Comparison of ENCODE assay signal across 9 mouse cellular contexts in the genomic region with DNA sequence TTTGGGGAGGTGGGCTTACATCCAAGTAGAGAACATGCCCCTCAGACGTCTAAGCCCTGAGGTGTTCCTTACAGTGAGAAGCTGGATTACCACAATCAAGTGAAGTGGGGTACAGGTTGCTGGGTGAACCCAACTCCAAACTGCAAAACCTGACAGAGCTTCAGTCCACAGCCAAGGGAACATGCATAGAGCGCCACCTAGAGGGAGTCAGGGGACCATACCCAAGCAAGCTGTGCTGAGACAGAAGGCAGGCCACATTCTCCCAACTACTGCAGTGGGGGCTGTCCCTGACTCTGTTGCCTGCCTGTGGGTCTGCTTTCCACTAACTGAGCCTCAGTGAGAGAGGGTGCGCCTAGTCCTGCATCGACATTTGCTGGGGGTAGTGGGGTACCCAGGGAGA. TPM values are rescaled to one million over a fixed set of nuclear protein-coding genes. Genes with fewer than 3 reads are reported as not detected.
DNase-seq lines count a peak whose midpoint lies in the region; ATAC-seq and TF ChIP-seq lines count a peak whose summit lies in the region.
"Had no signal": no experiment of that assay in that cellular context is flagged by ENCODE, and none has a peak within 500 bp of the region (broad histone marks: within the 10 kb centered on the region; RNA-seq: fewer than 3 reads in every experiment).

No protein-coding gene starts in this region.

- H3K9ac ChIP-seq in intestine, embryonic 16.5 days (ENCODE audit: low read depth, low read length): peak overlapping the region; percentile 40; the same call in 1 of the 2 replicates
- no peak overlapping the region for H3K9ac ChIP-seq in stomach, embryonic 15.5 days

- no peaks in the 10 kb centered on the region for H3K9me3 ChIP-seq in intestine, embryonic 16.5 days (ENCODE audit: control insufficient read depth, low read length)
- H3K9me3 ChIP-seq in stomach, embryonic 15.5 days: no peaks in the 10 kb centered on the region

- H3K4me2 ChIP-seq in intestine, embryonic 16.5 days (ENCODE audit: low read depth, low read length): no peak overlapping the region
- no peak overlapping the region for H3K4me2 ChIP-seq in stomach, embryonic 15.5 days

- no peak for TF ChIP-seq POLR2A in brain, embryonic 14.5 days (IDR thresholded peaks at IDR 0.05; ENCODE audit: borderline replicate concordance, extremely low read depth, insufficient read depth, insufficient read length, poor library complexity, severe bottlenecking)

- ATAC-seq in intestine, embryonic 16.5 days: peak; percentile 52
- ATAC-seq in megakaryocyte-erythroid progenitor cell, adult 5-6 weeks (replicated peaks; ENCODE audit: low FRiP score, low TSS enrichment, poor library complexity, severe bottlenecking): peak; percentile 76
- ATAC-seq in stomach, embryonic 15.5 days (ENCODE audit: insufficient read depth, low FRiP score, low read depth): 0 out of 2 replicates have a peak, but pooled peaks have one; percentile 9

- peak overlapping the region; percentile 74 for H3K27ac ChIP-seq in intestine, embryonic 16.5 days (ENCODE audit: low read length)
- no peak overlapping the region for H3K27ac ChIP-seq in stomach, embryonic 15.5 days

- no peak overlapping the region for H3K4me3 ChIP-seq in intestine, embryonic 16.5 days (ENCODE audit: low read length)
- no peak overlapping the region for H3K4me3 ChIP-seq in stomach, embryonic 15.5 days (replicated peaks)
- H3K4me3 ChIP-seq: myocyte had no signal

- intact Hi-C loops in left cerebral cortex, postnatal 25 days (cut with DNase I): loop anchor here (2.0 kb wide), 1 partner anchor 173 kb away; no protein-coding TSS in a partner anchor

- 36% methylated on average over 4 of the region's 4 CpGs for WGBS in intestine, embryonic 16.5 days
- WGBS in stomach, embryonic 15.5 days: 32% methylated on average over 4 of the region's 4 CpGs

- TF ChIP-seq CTCF in brain, embryonic 14.5 days (IDR thresholded peaks at IDR 0.05; ENCODE audit: borderline replicate concordance, extremely low read depth, insufficient read depth, insufficient read length): peak; percentile 76

- H3K27me3 ChIP-seq in intestine, embryonic 16.5 days (replicated peaks; ENCODE audit: control insufficient read depth, insufficient read depth, low read length): no peaks in the 10 kb centered on the region
- H3K27me3 ChIP-seq in stomach, embryonic 15.5 days (replicated peaks): no peaks in the 10 kb centered on the region; the same call in 1 of the 2 replicates

- DNase-seq in ovary, postnatal 36 days (ENCODE audit: low spot score): peak; percentile 25
- no peak for DNase-seq in ovary, adult 18-20 months (ENCODE audit: low spot score)
- peak; percentile 74 for DNase-seq in brain, embryonic 14.5 days (ENCODE audit: low read depth)
- DNase-seq in gastrocnemius, adult 18-20 months (ENCODE audit: low spot score): peak; percentile 68
- DNase-seq in left cerebral cortex, postnatal 25 days (ENCODE audit: low spot score in 2 of 2): peak; percentile 71 to 88

- H3K36me3 ChIP-seq in intestine, embryonic 16.5 days (ENCODE audit: control insufficient read depth, insufficient read depth, low read length): no peaks in the 10 kb centered on the region
- H3K36me3 ChIP-seq in stomach, embryonic 15.5 days: no peaks in the 10 kb centered on the region

- peaks cover 27% of the 10 kb centered on the region for H3K4me1 ChIP-seq in intestine, embryonic 16.5 days (ENCODE audit: control insufficient read depth, insufficient read depth, low read length)
- H3K4me1 ChIP-seq in stomach, embryonic 15.5 days: peaks cover 17% of the 10 kb centered on the region

RNA-seq across cellular contexts. Expression of gene Ccdc190, which starts 10.4 kb away (rescaled TPM):
- 6.3 and 8.5 TPM in 2 replicates for polyA plus RNA-seq in brain, embryonic 14.5 days (2012; rRNA removed)
- not detected for total RNA-seq in gastrocnemius, adult 18-20 months (2021)
- polyA plus RNA-seq in intestine, embryonic 16.5 days (2015; fragmentation: Nextera tagmentation; extraction: Ambion mirVana): 0.07 TPM in 1 of 2 replicates, not detected in the other
- total RNA-seq in left cerebral cortex, postnatal 25 days (2021): 10 to 100 TPM; 16.5 to 19.4 TPM
- not detected in 2 replicates for total RNA-seq in megakaryocyte-erythroid progenitor cell, adult 5-6 weeks (2014; fragmentation: Nextera tagmentation)
- not detected in 2 replicates for total RNA-seq in megakaryocyte-erythroid progenitor cell, adult 5-6 weeks (2017)
- 0.12 and 0.15 TPM in 2 replicates for polyA plus RNA-seq in stomach, embryonic 15.5 days (2015; fragmentation: Nextera tagmentation; extraction: Ambion mirVana)
- polyA plus RNA-seq: myocyte had no signal

RNA-seq across cellular contexts. Expression of gene Hsd17b7, which starts 51.0 kb away (rescaled TPM):
- polyA plus RNA-seq in brain, embryonic 14.5 days (2012; rRNA removed): 14.6 and 14.9 TPM in 2 replicates
- 10 to 100 TPM; 11.1 to 15.4 TPM for total RNA-seq in gastrocnemius, adult 18-20 months (2021)
- 21.1 and 23.8 TPM in 2 replicates for polyA plus RNA-seq in intestine, embryonic 16.5 days (2015; fragmentation: Nextera tagmentation; extraction: Ambion mirVana)
- total RNA-seq in left cerebral cortex, postnatal 25 days (2021): 10 to 100 TPM; 15.7 to 19.4 TPM
- total RNA-seq in megakaryocyte-erythroid progenitor cell, adult 5-6 weeks (2014; fragmentation: Nextera tagmentation): 2.3 and 3.7 TPM in 2 replicates
- total RNA-seq in megakaryocyte-erythroid progenitor cell, adult 5-6 weeks (2017): 1.0 and 7.7 TPM in 2 replicates
- polyA plus RNA-seq in stomach, embryonic 15.5 days (2015; fragmentation: Nextera tagmentation; extraction: Ambion mirVana): 15.3 and 16.0 TPM in 2 replicates

Comparison
In these comparisons a context has a peak if more than half of its experiments do, and no peak if none do; other contexts are left out.
1. ATAC-seq: peak in every context shown above with its lines; median percentile 76 in megakaryocyte-erythroid progenitor cell, adult 5-6 weeks; 52 in intestine, embryonic 16.5 days; 9 in stomach, embryonic 15.5 days.
2. RNA of gene Ccdc190, which starts 10.4 kb away (total RNA-seq): 16.5 to 19.4 TPM in left cerebral cortex, postnatal 25 days; not detected in gastrocnemius, adult 18-20 months and not detected in megakaryocyte-erythroid progenitor cell, adult 5-6 weeks; every median in the first group is over 10 times any median in the second.